Mouse (Mus musculus) brain, embryonic 14.5 days (tissue): ENCODE measurements around the gene Large2.

ENCODE experiments used
- CTCF ChIP-seq: fragments of 200-500 bp; IDR thresholded peaks from 2 replicates; pipeline ENCODE4 v1.5.1; 2012; ENCODE audit warnings: inconsistent platforms, mild to moderate bottlenecking, moderate library complexity, borderline replicate concordance; ENCODE audit not compliant: insufficient read depth, insufficient read length; ENCODE audit errors: extremely low read depth
- POLR2A ChIP-seq: fragments of 200-500 bp; IDR thresholded peaks from 2 replicates; pipeline ENCODE4 v1.6.1; 2012; ENCODE audit warnings: mild to moderate bottlenecking, inconsistent platforms, borderline replicate concordance; ENCODE audit not compliant: poor library complexity, insufficient read depth, insufficient read length, severe bottlenecking; ENCODE audit errors: extremely low read depth

- no peak for TF ChIP-seq CTCF
- no peak for TF ChIP-seq POLR2A
Measured at GRCm38 (mm10) chr2:92404737-92405136, 30.1 kb upstream of the Large2 start.
